Mouse (Mus musculus): ENCODE data around the gene 9030624G23Rik.
A peak's percentile ranks its signal among the peaks of the same experiment; 100 is the strongest.

Gene 9030624G23Rik

GRCm38 (mm10) chr12:24097108-24097520, at the start of gene 9030624G23Rik:
Gene 9030624G23Rik (minus strand): TSS chr12:24097246.
- peak; percentile 35 to 60 for DNase-seq (ENCODE audit: low spot score in 2 of 2)

GRCm38 (mm10) chr12:24083096-24083495, 13.9 kb downstream of the 9030624G23Rik start:
- DNase-seq (ENCODE audit: low spot score in 2 of 2): peak in 1 of 2 experiments; percentile 3

Measured in heart, adult 9 months (tissue).